Mouse (Mus musculus) hindlimb bud, embryonic 11.5 days (tissue): ENCODE results near the gene Lrrtm4.

Source experiments
- DNase-seq: peaks from one replicate; pipeline ENCODE4 v3.0.0-alpha.2; 2012; ENCODE audit warnings: low read depth, low spot score; ENCODE audit errors: extremely low spot score

Gene Lrrtm4

GRCm38 (mm10) chr6:80303568-80303967 lies 284.9 kb downstream of the Lrrtm4 start:
- no peak for DNase-seq

GRCm38 (mm10) chr6:80328391-80328790 lies 309.7 kb downstream of the Lrrtm4 start:
- DNase-seq: no peak

GRCm38 (mm10) chr6:80331751-80332150 lies 313.1 kb downstream of the Lrrtm4 start:
- DNase-seq: no peak

GRCm38 (mm10) chr6:80352307-80352706 lies 333.6 kb downstream of the Lrrtm4 start:
- DNase-seq: no peak

- no peak for DNase-seq
Observed at GRCm38 (mm10) chr6:80357092-80357491, 338.4 kb downstream of the Lrrtm4 start.

GRCm38 (mm10) chr6:80363593-80363992 lies 344.9 kb downstream of the Lrrtm4 start:
- no peak for DNase-seq

- no peak for DNase-seq
Observed at GRCm38 (mm10) chr6:80366532-80366931, 347.9 kb downstream of the Lrrtm4 start.

GRCm38 (mm10) chr6:80389571-80389970 lies 370.9 kb downstream of the Lrrtm4 start:
- no peak for DNase-seq

- no peak for DNase-seq
Observed at GRCm38 (mm10) chr6:80406757-80407156, 388.1 kb downstream of the Lrrtm4 start.

GRCm38 (mm10) chr6:80440135-80440534 lies 421.5 kb downstream of the Lrrtm4 start:
- no peak for DNase-seq

GRCm38 (mm10) chr6:80470546-80470945 lies 451.9 kb downstream of the Lrrtm4 start:
- DNase-seq: no peak

GRCm38 (mm10) chr6:80476153-80476552 lies 457.5 kb downstream of the Lrrtm4 start:
- DNase-seq: no peak

GRCm38 (mm10) chr6:80545017-80545416 lies 526.3 kb downstream of the Lrrtm4 start:
- no peak for DNase-seq

- no peak for DNase-seq
Observed at GRCm38 (mm10) chr6:80549907-80550306, 531.2 kb downstream of the Lrrtm4 start.

- no peak for DNase-seq
Observed at GRCm38 (mm10) chr6:80553398-80553797, 534.7 kb downstream of the Lrrtm4 start.

GRCm38 (mm10) chr6:80554991-80555390 lies 536.3 kb downstream of the Lrrtm4 start:
- DNase-seq: no peak

GRCm38 (mm10) chr6:80577227-80577626 lies 558.5 kb downstream of the Lrrtm4 start:
- no peak for DNase-seq

- DNase-seq: no peak
Observed at GRCm38 (mm10) chr6:80582225-80582624, 563.5 kb downstream of the Lrrtm4 start.

GRCm38 (mm10) chr6:80589776-80590175 lies 571.1 kb downstream of the Lrrtm4 start:
- no peak for DNase-seq

GRCm38 (mm10) chr6:80619508-80619907 lies 600.8 kb downstream of the Lrrtm4 start:
- DNase-seq: no peak

GRCm38 (mm10) chr6:80622676-80623334 lies 604.1 kb downstream of the Lrrtm4 start:
- no peak for DNase-seq

- no peak for DNase-seq
Observed at GRCm38 (mm10) chr6:80625509-80625908, 606.8 kb downstream of the Lrrtm4 start.

GRCm38 (mm10) chr6:80662729-80663128 lies 644.1 kb downstream of the Lrrtm4 start:
- DNase-seq: no peak
